Mouse (Mus musculus): ENCODE measurements at regions not wholly inside any gene's neighbourhood (a gene's known extent, or its start where the extent isn't known, plus 50 kb on each side); places are given as distances from the start of the nearest gene placed in this dataset.

DNA sequence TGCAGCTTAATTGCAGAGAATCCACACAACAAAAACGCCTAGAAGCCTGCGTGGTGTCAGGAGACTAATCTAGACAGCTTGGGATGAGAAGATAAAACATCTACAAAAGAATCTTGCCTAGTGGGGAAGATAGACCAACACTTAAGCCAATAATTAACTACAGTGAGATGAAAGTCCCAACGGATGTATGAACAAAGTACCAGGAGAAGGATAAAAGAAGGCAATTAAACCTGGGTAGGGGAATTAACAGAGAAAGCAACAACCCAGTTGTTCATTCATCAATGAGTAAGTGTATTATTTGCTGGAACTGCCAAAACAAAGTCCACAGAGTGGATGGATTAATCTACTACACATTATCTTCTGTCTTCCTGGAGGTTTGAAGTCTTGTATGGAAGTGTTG, 99.8 kb downstream of the Olfm4 start:
- no peak overlapping the region for H3K4me2 ChIP-seq (ENCODE audit: low read length)
- no peaks in the 10 kb centered on the region for H3K4me1 ChIP-seq (ENCODE audit: control insufficient read depth, insufficient read depth, low read length)
- no peak overlapping the region for H3K4me3 ChIP-seq (replicated peaks; ENCODE audit: low read depth, low read length)
- H3K36me3 ChIP-seq (ENCODE audit: control insufficient read depth, insufficient read depth, low read length) = no peaks in the 10 kb centered on the region
- no peaks in the 10 kb centered on the region for H3K27me3 ChIP-seq (ENCODE audit: control insufficient read depth, insufficient read depth, low read length)
- peaks cover 2% of the 10 kb centered on the region; the same call in 1 of the 2 replicates for H3K9me3 ChIP-seq (ENCODE audit: control insufficient read depth, low read length)
- DNase-seq (no peak), ATAC-seq (ENCODE audit: low FRiP score, low TSS enrichment) (no peak)
- WGBS = 68% methylated on average over 3 of the region's 3 CpGs
- no peak overlapping the region for H3K27ac ChIP-seq (replicated peaks; ENCODE audit: low read depth, low read length)
- no peak overlapping the region for H3K9ac ChIP-seq (replicated peaks; ENCODE audit: low read length)

DNA sequence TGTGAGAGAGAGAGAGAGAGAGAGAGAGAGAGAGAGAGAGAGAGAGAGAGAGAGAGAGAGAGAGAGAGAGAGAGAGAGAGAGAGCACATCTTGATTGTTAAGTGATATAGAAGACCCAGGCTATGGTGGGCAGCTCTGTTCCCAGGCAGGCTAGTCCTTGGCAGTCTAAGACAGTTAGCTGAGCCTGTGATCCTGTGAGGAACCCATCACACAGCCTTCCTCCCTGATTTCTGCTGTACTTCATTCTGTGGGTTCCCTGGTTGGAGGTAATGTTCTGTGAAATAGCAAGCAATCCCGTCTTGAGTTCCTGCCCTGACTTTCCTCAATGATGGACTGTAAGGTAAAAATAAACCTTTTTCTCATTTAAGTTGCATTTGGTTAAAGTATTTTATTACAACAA, 113.4 kb downstream of the Olfm4 start:
- H3K36me3 ChIP-seq (ENCODE audit: control insufficient read depth, insufficient read depth, low read length) = no peaks in the 10 kb centered on the region
- WGBS = 26% methylated on average over 1 of the region's 1 CpGs
- H3K27ac ChIP-seq (replicated peaks; ENCODE audit: low read depth, low read length) = no peak overlapping the region
- H3K4me3 ChIP-seq (replicated peaks; ENCODE audit: low read depth, low read length) = no peak overlapping the region
- no peaks in the 10 kb centered on the region for H3K27me3 ChIP-seq (ENCODE audit: control insufficient read depth, insufficient read depth, low read length)
- no peak overlapping the region for H3K9ac ChIP-seq (replicated peaks; ENCODE audit: low read length)
- no peaks in the 10 kb centered on the region for H3K9me3 ChIP-seq (ENCODE audit: control insufficient read depth, low read length)
- ATAC-seq (ENCODE audit: low FRiP score, low TSS enrichment) (no peak), DNase-seq (no peak)
- no peak overlapping the region for H3K4me2 ChIP-seq (ENCODE audit: low read length)
- 0 out of 2 replicates have a peak, but pooled peaks cover 3% of the 10 kb centered on the region for H3K4me1 ChIP-seq (ENCODE audit: control insufficient read depth, insufficient read depth, low read length)

DNA sequence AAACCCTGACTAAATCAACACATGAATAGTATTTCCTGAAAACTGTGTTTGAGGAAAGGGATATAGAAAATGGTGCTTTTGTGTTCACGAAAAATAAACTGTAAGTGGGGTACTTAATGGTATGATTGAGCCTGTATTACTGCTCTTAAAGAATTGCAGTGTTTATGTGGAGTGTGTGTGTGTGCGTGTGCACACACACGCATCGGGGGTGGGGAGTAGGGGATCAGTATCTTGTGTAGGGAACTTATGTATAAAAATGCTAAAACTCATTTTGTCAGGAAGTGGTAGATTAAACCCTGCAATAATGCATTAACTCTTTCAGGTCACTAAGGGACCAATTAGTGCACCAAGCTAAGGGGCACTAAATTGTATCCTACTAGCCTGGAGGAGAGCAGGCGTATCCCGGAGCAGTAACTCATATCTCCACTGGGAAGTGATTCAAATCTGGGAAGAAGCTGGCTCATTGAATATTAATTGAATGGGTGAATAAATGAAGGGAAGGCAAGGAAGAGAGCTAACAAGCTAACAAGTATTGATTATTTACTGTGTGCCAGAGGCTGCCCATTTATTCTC, 129.3 kb downstream of the Olfm4 start:
- H3K4me1 ChIP-seq (ENCODE audit: control insufficient read depth, insufficient read depth, low read length) = no peaks in the 10 kb centered on the region
- WGBS = 62% methylated on average over 6 of the region's 6 CpGs
- H3K36me3 ChIP-seq (ENCODE audit: control insufficient read depth, insufficient read depth, low read length) = no peaks in the 10 kb centered on the region
- H3K27me3 ChIP-seq (ENCODE audit: control insufficient read depth, insufficient read depth, low read length) = no peaks in the 10 kb centered on the region
- no peaks in the 10 kb centered on the region for H3K9me3 ChIP-seq (ENCODE audit: control insufficient read depth, low read length)
- no peak overlapping the region for H3K27ac ChIP-seq (replicated peaks; ENCODE audit: low read depth, low read length)
- H3K9ac ChIP-seq (replicated peaks; ENCODE audit: low read length) = no peak overlapping the region
- DNase-seq (peak; percentile 59), ATAC-seq (ENCODE audit: low FRiP score, low TSS enrichment) (peak; percentile 48; the same call in 1 of the 2 replicates)
- H3K4me2 ChIP-seq (ENCODE audit: low read length) = no peak overlapping the region
- H3K4me3 ChIP-seq (replicated peaks; ENCODE audit: low read depth, low read length) = no peak overlapping the region

DNA sequence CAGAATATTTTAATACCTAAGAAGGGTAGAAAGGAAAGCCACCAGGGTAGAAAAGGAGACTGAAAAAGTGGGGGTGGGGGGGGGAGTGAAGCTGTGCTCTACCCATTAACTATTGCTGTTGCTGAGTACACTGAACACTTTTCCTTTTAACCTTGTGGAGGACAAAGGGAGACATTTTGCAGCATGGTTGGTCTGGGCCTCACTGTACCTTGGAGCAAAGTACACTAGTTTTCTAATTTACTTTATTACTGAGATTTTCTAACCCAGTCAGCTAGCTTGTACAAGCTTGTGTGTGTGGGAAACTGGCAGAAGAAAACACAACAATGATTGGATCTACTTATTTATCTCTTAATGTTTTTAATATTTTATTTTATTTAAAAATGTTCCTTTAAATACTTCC, 130.4 kb downstream of the Olfm4 start:
- Histone ChIP-seq H3K27ac (replicated peaks; ENCODE audit: low read depth, low read length) (no peak overlapping the region), H3K4me2 (ENCODE audit: low read length) (no peak overlapping the region), H3K9me3 (ENCODE audit: control insufficient read depth, low read length) (no peaks in the 10 kb centered on the region), H3K27me3 (ENCODE audit: control insufficient read depth, insufficient read depth, low read length) (no peaks in the 10 kb centered on the region), H3K4me3 (replicated peaks; ENCODE audit: low read depth, low read length) (no peak overlapping the region), H3K4me1 (ENCODE audit: control insufficient read depth, insufficient read depth, low read length) (no peaks in the 10 kb centered on the region), H3K9ac (replicated peaks; ENCODE audit: low read length) (no peak overlapping the region), H3K36me3 (ENCODE audit: control insufficient read depth, insufficient read depth, low read length) (no peaks in the 10 kb centered on the region)
- no peak for DNase-seq
- ATAC-seq (ENCODE audit: low FRiP score, low TSS enrichment) = no peak

DNA sequence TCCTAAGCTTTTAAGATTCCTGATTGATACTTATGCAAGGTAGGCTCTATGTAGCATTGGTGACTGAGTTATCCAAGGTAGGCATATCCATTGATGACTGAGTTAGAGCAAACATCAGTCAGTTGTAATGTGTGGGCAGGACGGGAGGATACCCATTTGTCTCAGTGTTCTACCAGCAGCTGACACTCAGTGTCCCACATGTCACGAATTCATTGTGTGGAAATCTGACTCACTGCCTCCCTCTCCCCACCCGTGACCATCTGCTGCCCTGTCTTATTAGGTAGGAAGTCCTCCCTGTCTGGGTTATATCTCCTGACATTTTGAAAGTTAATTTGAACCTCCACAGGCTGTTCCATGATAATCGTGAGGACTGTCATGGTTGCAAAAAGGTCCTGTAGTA, 141.3 kb downstream of the Olfm4 start:
- DNase-seq (no peak), ATAC-seq (ENCODE audit: low FRiP score, low TSS enrichment) (no peak)
- Histone ChIP-seq H3K4me3 (replicated peaks; ENCODE audit: low read depth, low read length) (no peak overlapping the region), H3K9ac (replicated peaks; ENCODE audit: low read length) (no peak overlapping the region), H3K4me1 (ENCODE audit: control insufficient read depth, insufficient read depth, low read length) (no peaks in the 10 kb centered on the region), H3K27me3 (ENCODE audit: control insufficient read depth, insufficient read depth, low read length) (no peaks in the 10 kb centered on the region), H3K27ac (replicated peaks; ENCODE audit: low read depth, low read length) (no peak overlapping the region), H3K36me3 (ENCODE audit: control insufficient read depth, insufficient read depth, low read length) (no peaks in the 10 kb centered on the region), H3K4me2 (ENCODE audit: low read length) (no peak overlapping the region), H3K9me3 (ENCODE audit: control insufficient read depth, low read length) (no peaks in the 10 kb centered on the region)
- 75% methylated on average over 4 of the region's 4 CpGs for WGBS

DNA sequence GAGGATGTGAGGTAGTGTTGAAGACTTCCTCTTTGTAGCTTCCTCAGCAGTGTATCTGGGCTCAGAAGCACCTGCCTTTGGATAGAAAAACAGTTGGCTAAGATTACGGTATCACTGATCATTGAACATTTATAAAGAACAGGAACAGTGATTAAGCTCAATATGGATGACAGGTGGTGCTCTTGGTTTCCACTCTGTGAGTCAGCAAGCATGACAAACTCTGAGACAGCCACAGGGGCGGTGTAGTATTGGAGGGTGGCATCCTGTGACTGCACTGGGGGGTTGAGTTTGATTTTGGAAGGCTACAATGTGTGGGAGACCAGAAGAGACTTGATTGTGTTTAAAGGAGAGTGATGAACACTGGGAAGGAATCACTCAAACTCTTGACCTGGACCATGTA, 144.3 kb downstream of the Olfm4 start:
- Histone ChIP-seq H3K9me3 (ENCODE audit: control insufficient read depth, low read length) (no peaks in the 10 kb centered on the region), H3K4me1 (ENCODE audit: control insufficient read depth, insufficient read depth, low read length) (no peaks in the 10 kb centered on the region), H3K4me2 (ENCODE audit: low read length) (no peak overlapping the region), H3K27me3 (ENCODE audit: control insufficient read depth, insufficient read depth, low read length) (no peaks in the 10 kb centered on the region), H3K27ac (replicated peaks; ENCODE audit: low read depth, low read length) (no peak overlapping the region), H3K36me3 (ENCODE audit: control insufficient read depth, insufficient read depth, low read length) (no peaks in the 10 kb centered on the region), H3K4me3 (replicated peaks; ENCODE audit: low read depth, low read length) (no peak overlapping the region), H3K9ac (replicated peaks; ENCODE audit: low read length) (no peak overlapping the region)
- ATAC-seq (ENCODE audit: low FRiP score, low TSS enrichment) (no peak), DNase-seq (no peak)
- WGBS = 94% methylated on average over 2 of the region's 2 CpGs

DNA sequence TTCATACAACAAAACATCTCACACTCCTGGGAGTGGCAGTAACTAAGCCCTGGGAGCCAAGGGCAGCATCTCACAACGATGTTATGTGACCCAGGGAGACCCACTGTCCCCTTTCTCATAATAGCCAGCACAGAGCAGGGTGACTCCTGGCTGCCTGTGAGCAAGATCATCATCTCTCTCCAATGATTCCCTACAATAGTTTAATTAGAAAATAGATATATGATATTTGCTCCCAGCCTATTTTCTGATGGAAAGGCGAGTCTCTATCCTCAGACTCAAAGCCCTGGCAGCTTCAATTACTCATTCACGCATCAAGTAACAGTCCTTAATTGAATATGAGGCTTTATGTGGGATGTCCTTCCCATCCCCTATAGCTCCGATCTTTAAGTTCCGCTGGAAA, 153.7 kb downstream of the Olfm4 start:
- Histone ChIP-seq H3K36me3 (ENCODE audit: control insufficient read depth, insufficient read depth, low read length) (no peaks in the 10 kb centered on the region), H3K9me3 (ENCODE audit: control insufficient read depth, low read length) (no peaks in the 10 kb centered on the region), H3K4me1 (ENCODE audit: control insufficient read depth, insufficient read depth, low read length) (peaks cover 26% of the 10 kb centered on the region), H3K27ac (replicated peaks; ENCODE audit: low read depth, low read length) (0 out of 2 replicates have a peak overlapping the region, but pooled peaks have one; percentile 6), H3K4me3 (replicated peaks; ENCODE audit: low read depth, low read length) (no peak overlapping the region), H3K27me3 (ENCODE audit: control insufficient read depth, insufficient read depth, low read length) (no peaks in the 10 kb centered on the region), H3K9ac (replicated peaks; ENCODE audit: low read length) (no peak overlapping the region), H3K4me2 (ENCODE audit: low read length) (no peak overlapping the region)
- ATAC-seq (ENCODE audit: low FRiP score, low TSS enrichment) (no peak), DNase-seq (peak; percentile 26)
- 37% methylated on average over 5 of the region's 5 CpGs for WGBS

DNA sequence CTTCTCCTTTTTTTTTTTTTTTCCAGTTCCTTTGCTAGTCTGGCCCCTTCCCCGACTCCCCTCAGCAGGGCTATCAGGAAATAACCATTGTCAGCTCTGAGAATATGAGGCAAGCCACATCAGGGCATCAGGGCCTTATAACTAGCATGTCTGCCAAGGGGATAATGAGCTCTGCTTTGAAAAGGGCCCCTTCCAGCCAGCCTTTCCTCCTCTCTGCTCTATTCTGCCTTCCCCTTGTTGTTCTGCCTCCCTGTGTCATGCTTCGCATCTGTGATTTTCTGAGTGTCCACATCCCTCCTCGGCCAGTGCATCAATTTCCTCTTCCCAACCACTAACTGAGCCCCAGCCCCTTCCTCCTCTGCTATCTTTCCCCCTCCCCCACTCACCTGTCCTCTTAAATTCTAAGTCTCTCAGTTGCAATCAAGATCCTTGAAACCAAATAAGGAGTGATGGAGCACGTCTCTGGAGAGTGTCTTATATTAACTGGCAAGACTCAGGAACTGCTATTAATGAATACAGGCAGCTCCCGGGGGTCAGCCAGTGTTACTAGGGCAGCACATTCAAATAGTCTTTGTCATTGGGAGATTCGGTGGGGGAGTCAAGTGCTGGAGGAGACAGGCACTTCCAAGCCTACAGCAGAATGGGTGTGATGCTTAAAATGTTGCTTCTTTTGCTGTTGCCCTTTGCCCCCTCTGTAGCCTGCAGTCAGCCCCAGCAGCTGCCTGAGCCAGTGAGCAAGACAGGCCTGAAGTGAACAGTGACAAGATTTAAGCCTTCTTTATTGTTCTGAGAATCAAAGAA, 155.3 kb downstream of the Olfm4 start:
- ATAC-seq (ENCODE audit: low FRiP score, low TSS enrichment) (peak; percentile 78), DNase-seq (peak; percentile 71)
- WGBS = 3% methylated on average over 6 of the region's 6 CpGs
- Histone ChIP-seq H3K36me3 (ENCODE audit: control insufficient read depth, insufficient read depth, low read length) (no peaks in the 10 kb centered on the region), H3K4me1 (ENCODE audit: control insufficient read depth, insufficient read depth, low read length) (peaks cover 26% of the 10 kb centered on the region), H3K4me3 (replicated peaks; ENCODE audit: low read depth, low read length) (no peak overlapping the region), H3K27me3 (ENCODE audit: control insufficient read depth, insufficient read depth, low read length) (no peaks in the 10 kb centered on the region), H3K9me3 (ENCODE audit: control insufficient read depth, low read length) (no peaks in the 10 kb centered on the region), H3K27ac (replicated peaks; ENCODE audit: low read depth, low read length) (peak overlapping the region; percentile 81), H3K4me2 (ENCODE audit: low read length) (no peak overlapping the region), H3K9ac (replicated peaks; ENCODE audit: low read length) (no peak overlapping the region)

DNA sequence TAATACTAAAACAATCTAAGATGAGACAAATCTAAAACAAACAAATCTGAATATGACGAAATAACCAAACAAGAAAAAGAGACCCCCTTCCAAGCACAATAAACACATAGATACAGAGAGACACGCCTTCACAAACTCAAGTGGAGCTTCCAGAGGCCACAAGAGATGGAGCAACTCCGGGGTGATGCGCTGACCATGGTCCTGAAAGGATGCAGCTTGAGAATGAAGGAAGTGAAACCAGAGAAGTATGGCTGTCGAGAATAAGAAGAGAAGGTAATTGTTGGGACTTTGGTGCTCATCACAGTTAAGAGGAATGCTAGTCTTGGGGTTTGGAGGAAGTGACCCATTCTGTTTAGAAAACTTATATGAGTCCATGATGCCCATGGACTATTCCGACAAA, 173.1 kb downstream of the Olfm4 start:
- DNase-seq = no peak
- no peak for ATAC-seq (ENCODE audit: low FRiP score, low TSS enrichment)
- H3K9me3 ChIP-seq (ENCODE audit: control insufficient read depth, low read length) = no peaks in the 10 kb centered on the region
- H3K27me3 ChIP-seq (ENCODE audit: control insufficient read depth, insufficient read depth, low read length) = no peaks in the 10 kb centered on the region
- H3K27ac ChIP-seq (replicated peaks; ENCODE audit: low read depth, low read length) = no peak overlapping the region
- H3K36me3 ChIP-seq (ENCODE audit: control insufficient read depth, insufficient read depth, low read length) = no peaks in the 10 kb centered on the region
- WGBS = 54% methylated on average over 6 of the region's 6 CpGs
- no peak overlapping the region for H3K4me3 ChIP-seq (replicated peaks; ENCODE audit: low read depth, low read length)
- no peak overlapping the region for H3K9ac ChIP-seq (replicated peaks; ENCODE audit: low read length)
- H3K4me1 ChIP-seq (ENCODE audit: control insufficient read depth, insufficient read depth, low read length) = no peaks in the 10 kb centered on the region
- H3K4me2 ChIP-seq (ENCODE audit: low read length) = no peak overlapping the region

Data from midbrain, embryonic 14.5 days (tissue).